Mouse (Mus musculus) forelimb bud, embryonic 11.5 days (tissue): ENCODE data around the gene Cyp4f16.
A peak's percentile ranks its signal among the peaks of the same experiment; 100 is the strongest.
"Not testable (repeated sequence)": the region's sequence is repeated elsewhere in the genome, so short reads cannot be mapped to it uniquely, and the experiment has no call there.

Experiments
- DNase-seq: peaks from one replicate; pipeline ENCODE4 v3.0.0-alpha.2; 2012; ENCODE audit warnings: low read depth, low spot score

Gene Cyp4f16

DNA sequence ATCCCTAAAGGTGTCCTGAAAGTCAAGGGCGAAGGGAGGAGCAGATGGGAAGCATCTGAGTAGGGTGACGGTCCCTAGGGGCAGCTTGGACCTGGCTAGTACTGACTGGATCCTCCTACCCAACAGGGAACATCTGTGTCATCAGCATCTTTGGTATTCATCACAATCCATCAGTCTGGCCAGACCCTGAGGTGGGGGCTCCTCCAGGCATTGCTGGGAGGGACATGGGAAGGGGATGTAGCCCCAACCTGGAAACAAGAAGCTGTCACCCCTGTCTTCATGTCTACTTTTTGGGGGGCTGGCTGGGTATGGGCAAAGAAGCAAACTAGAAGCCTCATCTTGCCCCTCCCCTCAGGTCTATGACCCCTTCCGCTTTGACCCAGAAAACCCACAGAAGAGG is 14.0 kb downstream of the Cyp4f16 start:
- not testable (repeated sequence) for DNase-seq

DNA sequence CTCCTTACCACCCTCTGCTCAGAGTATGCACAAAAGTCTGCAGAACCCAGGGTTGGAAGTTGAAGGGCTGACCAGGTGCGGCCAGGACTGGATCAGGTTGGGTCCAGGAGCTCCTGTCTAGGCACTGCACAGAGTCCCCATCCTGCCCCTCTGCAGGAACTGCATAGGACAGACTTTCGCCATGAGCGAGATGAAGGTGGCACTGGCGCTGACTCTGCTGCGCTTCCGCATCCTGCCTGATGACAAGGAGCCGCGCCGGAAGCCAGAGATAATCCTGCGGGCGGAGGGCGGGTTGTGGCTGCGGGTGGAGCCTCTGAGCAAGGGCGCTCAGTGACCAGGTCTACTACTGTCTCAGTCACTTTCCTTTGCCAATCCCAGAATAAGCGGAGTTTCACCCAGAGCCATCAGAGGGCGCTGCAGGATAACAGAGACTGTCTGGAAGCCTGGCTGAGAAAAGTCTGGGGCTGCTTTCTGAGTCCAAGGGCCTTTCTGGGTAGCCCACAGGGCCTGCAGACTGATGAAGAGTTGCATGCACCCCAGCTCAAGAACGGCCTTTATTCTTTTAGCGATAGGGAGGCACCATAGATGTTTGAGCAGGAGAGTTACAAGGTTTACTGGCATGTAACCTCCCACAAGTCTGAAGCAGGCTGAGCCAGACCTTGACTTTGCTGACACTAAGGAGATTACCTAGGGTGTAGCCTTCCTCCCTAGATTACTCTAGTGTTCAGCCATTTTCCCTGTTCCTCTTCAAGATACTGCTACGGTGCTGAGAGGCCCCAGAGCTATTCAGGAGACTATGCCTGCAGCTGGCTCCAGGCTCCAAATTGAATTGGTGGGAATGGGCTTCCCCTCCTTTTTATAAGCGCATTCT is 14.8 kb downstream of the Cyp4f16 start:
- peak; percentile 69 for DNase-seq

DNA sequence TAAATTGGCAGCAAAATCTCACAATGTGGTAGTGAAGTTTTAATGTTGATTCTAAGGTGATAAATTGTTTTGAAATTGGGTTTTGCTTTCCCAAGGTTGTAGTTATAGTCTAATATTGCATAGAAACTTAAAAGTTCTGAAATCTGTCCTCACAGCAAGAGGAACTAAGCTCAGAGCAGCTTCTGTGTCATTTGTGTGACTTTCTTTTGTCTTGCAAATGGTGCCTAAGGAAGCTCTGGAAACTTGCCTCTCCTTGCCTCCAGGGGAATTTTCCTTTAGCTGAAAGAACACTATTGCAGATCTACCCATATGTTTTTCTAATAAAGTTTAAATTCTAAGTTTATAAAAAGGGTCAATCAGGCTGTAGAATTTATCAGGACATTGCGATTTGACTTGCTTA is 16.7 kb downstream of the Cyp4f16 start:
- DNase-seq = not testable (repeated sequence)

DNA sequence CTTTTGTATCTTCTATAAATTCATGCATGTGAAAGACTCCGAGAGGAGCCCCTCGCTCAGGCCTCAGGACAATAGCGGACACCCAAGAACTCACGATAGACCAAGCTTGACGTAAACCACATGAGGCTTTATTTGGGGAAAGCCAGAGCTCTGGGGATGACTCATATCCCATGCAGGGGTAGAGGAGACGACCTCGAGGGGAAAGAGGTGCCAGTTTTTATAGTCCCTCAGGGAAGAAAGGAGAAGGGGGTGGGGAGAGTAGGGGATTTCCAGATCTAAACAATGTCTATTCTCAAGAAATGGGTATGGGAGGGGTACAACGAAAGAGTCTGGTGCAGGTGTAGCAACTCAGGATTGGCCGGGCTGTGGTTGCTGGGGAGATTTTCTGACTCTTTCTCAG is 18.0 kb downstream of the Cyp4f16 start:
- DNase-seq = not testable (repeated sequence)

DNA sequence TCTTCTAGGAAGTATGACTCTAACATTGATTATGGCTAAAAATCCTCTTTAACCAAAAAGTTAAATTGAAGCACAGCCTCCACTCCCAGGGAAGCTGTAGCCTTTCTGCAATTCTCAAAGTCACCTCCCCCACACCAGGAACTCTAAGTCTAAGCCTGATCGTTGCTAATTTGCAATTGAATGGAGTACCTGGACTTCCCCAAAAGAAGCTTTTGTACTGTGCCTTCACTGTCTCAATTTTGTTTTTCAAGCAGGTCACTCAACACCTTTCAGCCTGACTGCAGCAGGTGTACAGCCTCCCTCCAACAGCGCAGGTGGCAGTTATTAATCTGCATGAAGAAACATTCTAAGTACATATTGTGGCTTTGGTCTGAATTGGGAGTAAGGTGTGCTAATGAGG is 26.9 kb downstream of the Cyp4f16 start:
- not testable (repeated sequence) for DNase-seq

DNA sequence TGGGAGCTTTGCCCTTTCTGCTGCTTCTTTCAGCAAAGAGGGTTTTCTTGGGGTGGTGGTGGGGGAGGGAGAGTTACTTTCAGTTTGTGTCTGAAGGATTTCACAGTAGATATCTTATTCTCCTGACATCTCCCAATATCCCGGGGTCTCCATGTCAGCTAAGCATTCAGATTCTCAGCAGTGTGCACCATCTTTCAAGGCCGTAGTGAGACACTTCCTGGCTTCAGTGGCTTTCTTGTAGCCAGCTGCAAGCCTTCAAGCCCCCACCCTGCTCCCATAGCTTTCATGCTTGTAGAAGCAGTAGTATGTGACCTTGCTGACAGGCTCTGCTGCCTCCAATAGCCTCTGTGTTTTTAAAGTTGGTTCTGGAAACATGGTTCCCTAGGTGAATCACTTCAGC is 36.9 kb downstream of the Cyp4f16 start:
- not testable (repeated sequence) for DNase-seq

DNA sequence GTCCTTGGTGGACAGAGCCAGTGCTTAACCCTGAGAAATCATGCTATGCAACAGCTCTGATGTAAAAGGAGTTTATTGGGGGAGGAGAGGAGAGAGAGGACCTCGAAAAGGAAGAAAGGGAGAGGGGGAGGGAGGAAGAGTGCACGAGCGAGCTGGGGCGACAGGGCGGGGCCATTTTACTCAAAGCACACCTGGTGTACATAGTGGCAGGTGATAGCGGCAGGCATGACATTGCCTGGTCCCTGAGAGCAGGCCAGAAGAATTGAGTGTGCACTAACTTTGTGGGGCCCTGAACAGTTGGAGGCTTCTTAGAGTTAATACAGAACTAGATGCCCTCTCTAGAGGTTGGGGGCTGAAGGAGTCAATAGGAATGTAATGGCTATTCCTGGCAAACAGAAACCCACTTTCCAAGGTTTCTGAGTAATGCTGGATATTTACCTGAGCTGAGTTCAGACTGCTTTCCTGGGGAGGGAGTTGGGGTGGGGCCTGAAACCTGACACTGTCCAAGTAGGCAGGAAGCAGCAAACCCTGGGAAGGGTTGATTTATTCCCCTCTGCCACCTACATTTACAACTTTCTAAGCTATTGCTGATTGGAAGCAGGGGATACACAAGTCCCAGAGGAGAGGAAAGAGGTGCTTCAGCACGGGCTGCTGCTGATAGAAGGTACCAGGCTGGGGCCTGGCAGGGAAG is 41.3 kb downstream of the Cyp4f16 start:
- no peak for DNase-seq

DNA sequence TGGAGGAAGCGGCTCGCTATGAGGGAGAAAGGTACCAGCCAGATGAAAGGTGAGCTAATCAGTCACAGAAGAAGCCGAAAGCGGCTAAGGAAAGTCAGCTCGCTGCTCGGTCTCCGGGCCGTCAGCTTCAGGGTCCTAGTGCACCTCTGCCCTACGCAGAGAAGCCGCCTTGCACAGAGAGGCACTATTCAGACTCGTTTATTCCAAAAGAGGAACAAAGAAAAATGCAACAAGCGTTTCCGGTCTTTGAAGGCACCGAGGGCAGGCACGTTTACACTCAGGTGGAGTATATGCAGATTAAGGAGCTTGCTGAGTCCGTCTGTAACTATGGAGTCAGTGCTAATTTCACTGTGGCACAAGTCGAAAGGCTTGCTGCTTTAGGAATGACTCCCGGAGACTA is 60.1 kb downstream of the Cyp4f16 start:
- DNase-seq = no peak
